Mouse (Mus musculus) CD4-positive naive resting alpha-beta T cell, adult 76 days (primary cell): ENCODE results near the gene Polk. TPM values are rescaled to one million over a fixed set of nuclear protein-coding genes. Genes with fewer than 3 reads are reported as not detected.

ENCODE experiments used
- total RNA-seq: library from RNA; stranded (reverse); gene quantifications from one replicate; pipeline ENCODE4 v1.2.4, GENCODE M21; 2023

Gene Polk
- total RNA-seq = 6.6 TPM

DNA sequence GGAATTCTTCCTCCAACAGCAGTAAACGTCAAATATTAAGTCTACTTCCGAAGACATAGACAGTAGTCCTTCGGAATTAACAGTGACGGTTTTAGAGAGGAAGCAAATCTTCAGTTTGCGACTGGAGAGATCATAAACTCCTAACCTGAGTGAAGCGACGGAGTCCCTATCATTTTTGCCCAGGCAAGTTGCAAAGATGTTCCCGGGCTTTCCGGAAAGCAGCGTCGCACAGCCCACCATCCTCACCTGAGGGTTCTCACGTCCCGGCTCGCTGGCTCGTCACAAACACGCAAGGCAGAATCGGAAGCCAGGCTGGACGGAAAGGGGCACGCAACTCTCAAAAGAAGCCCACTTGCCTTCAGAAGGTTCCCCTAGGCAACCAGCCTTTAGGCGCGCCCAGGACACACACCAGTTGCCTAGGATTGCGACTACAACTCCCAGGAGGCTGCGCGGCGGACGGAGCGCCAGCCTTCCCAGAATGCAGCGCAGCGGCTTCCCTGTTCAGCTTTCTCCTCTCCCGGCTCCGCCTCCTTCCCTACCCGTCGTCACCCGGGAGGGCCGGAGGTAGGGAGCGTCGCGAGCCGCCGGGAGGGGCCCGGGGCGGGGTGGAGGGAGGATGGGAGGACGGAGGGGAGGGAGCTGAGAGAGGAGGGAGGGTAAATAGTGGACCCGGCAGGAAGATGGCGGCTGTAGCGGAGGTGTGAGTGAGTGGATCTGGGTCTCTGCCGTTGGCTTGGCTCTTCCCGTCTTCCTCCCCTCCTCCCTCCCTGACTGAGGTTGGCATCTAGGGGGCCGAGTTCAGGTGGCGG is at the start of gene Polk, which contains the start of gene Col4a3bp:
Polk (minus strand) TSS at position 499 of the 809 bp plus-strand sequence.
Col4a3bp (plus strand) TSS at position 538 of the 809 bp plus-strand sequence.

DNA sequence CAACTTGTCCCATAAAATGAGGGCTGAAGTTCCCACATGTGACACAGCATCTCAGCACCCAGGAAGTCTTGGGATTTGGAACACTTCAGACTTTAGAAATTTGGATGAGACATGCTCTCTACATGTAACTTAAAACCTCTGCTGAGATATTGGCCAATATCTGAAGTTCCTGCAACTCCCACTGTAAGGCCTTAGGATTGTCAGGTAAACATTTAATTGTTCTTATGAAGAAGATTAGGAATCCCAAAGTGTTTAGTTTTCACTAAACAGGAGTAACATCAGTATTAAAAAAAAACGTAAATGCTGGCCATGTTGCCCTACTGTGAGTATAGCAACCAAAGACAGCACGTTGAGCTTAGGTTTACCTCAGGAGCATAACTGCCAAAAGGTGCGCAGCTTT is 51.9 kb downstream of the Polk start, which contains the start of gene Gm17622:
Gm17622 (plus strand) TSS at position 301 of the 400 bp plus-strand sequence.

GRCm38 (mm10) chr13:96470957-96471356 is 71.4 kb downstream of the Polk start, which contains the start of gene Ankdd1b:
Ankdd1b (minus strand) TSS chr13:96471198.

Other genes starting within 250 kb of the Polk start
- gene Poc5, start 154.3 kb downstream of the Polk start, total RNA-seq = 34.3 TPM
- gene Ankdd1b, start 71.4 kb downstream of the Polk start, total RNA-seq = not detected
- gene Gm17622, start 51.8 kb downstream of the Polk start, total RNA-seq = not detected
- gene Col4a3bp, start within 50 bp of the Polk start, total RNA-seq = 70.4 TPM
- gene Hmgcr, start 128.4 kb upstream of the Polk start, total RNA-seq = 105 TPM
- not detected for gene Ankrd31, start 205.7 kb upstream of the Polk start, total RNA-seq